Mouse (Mus musculus) brain, adult 2 months (tissue): ENCODE measurements around the gene Tmx1.

Source experiments
- DNase-seq: peaks from one replicate; pipeline ENCODE4 v3.0.0; 2011; ENCODE audit warnings: low read depth, low spot score

The Tmx1 gene

GRCm38 (mm10) chr12:70452726-70453645, at the start of gene Tmx1:
Tmx1 (plus strand) TSS chr12:70453095.
- peak; percentile 97 for DNase-seq

GRCm38 (mm10) chr12:70404327-70404726, 48.6 kb upstream of the Tmx1 start:
- peak; percentile 97 for DNase-seq

GRCm38 (mm10) chr12:70408396-70408795, 44.5 kb upstream of the Tmx1 start:
- DNase-seq: peak; percentile 67

GRCm38 (mm10) chr12:70409600-70409999, 43.3 kb upstream of the Tmx1 start:
- peak; percentile 81 for DNase-seq

- DNase-seq: peak; percentile 66
Measured at GRCm38 (mm10) chr12:70420216-70420615, 32.7 kb upstream of the Tmx1 start.

- peak; percentile 58 for DNase-seq
Measured at GRCm38 (mm10) chr12:70421028-70421427, 31.9 kb upstream of the Tmx1 start.

- DNase-seq: no peak
Measured at GRCm38 (mm10) chr12:70422322-70423118, 30.4 kb upstream of the Tmx1 start.

- no peak for DNase-seq
Measured at GRCm38 (mm10) chr12:70427885-70428284, 25.0 kb upstream of the Tmx1 start.

GRCm38 (mm10) chr12:70429637-70430036, 23.3 kb upstream of the Tmx1 start:
- no peak for DNase-seq

- peak; percentile 89 for DNase-seq
Measured at GRCm38 (mm10) chr12:70430307-70430950, 22.5 kb upstream of the Tmx1 start.

- no peak for DNase-seq
Measured at GRCm38 (mm10) chr12:70431428-70431827, 21.5 kb upstream of the Tmx1 start.

GRCm38 (mm10) chr12:70449961-70450360, 2.9 kb upstream of the Tmx1 start:
- no peak for DNase-seq

GRCm38 (mm10) chr12:70451533-70451932, 1.4 kb upstream of the Tmx1 start:
- no peak for DNase-seq

GRCm38 (mm10) chr12:70452143-70452542, 752 bp upstream of the Tmx1 start:
- no peak for DNase-seq

- no peak for DNase-seq
Measured at GRCm38 (mm10) chr12:70455226-70455625, 2.3 kb downstream of the Tmx1 start.

- no peak for DNase-seq
Measured at GRCm38 (mm10) chr12:70459546-70459945, 6.7 kb downstream of the Tmx1 start.

- no peak for DNase-seq
Measured at GRCm38 (mm10) chr12:70464016-70464415, 11.1 kb downstream of the Tmx1 start.

GRCm38 (mm10) chr12:70475336-70475735, 22.4 kb downstream of the Tmx1 start:
- no peak for DNase-seq

- DNase-seq: peak; percentile 20
Measured at GRCm38 (mm10) chr12:70476884-70477576, 24.1 kb downstream of the Tmx1 start.

- peak; percentile 68 for DNase-seq
Measured at GRCm38 (mm10) chr12:70477593-70478287, 24.8 kb downstream of the Tmx1 start.

- no peak for DNase-seq
Measured at GRCm38 (mm10) chr12:70485956-70486355, 33.1 kb downstream of the Tmx1 start.
